Mouse (Mus musculus) midbrain, embryonic 15.5 days (tissue): ENCODE measurements at regions not wholly inside any gene's neighbourhood (a gene's known extent, or its start where the extent isn't known, plus 50 kb on each side); places are given as distances from the start of the nearest gene placed in this dataset.

ENCODE experiments used
- ATAC-seq: fragments of 200-750 bp; cut with Nextera tagmentation; replicated peaks from 2 replicates; pipeline ENCODE4 v1.8.0; 2017; ENCODE audit warnings: moderate TSS enrichment
- H3K27ac ChIP-seq: fragments of 300-500 bp; sonication (generic); 2 replicates; pipeline ENCODE4 v1.5.1; 2015; ENCODE audit warnings: mild to moderate bottlenecking, inconsistent platforms
- H3K27me3 ChIP-seq: fragments of 300-500 bp; sonication (generic); replicated peaks from 2 replicates; pipeline ENCODE4 v1.6.1; 2015; ENCODE audit warnings: inconsistent platforms
- H3K36me3 ChIP-seq: fragments of 300-500 bp; sonication (generic); replicated peaks from 2 replicates; pipeline ENCODE4 v1.6.1; 2015; ENCODE audit warnings: inconsistent platforms
- H3K4me1 ChIP-seq: fragments of 300-500 bp; sonication (generic); 2 replicates; pipeline ENCODE4 v1.6.1; 2015; ENCODE audit warnings: inconsistent platforms
- H3K4me2 ChIP-seq: fragments of 300-500 bp; sonication (generic); 2 replicates; pipeline ENCODE4 v1.6.1; 2015; ENCODE audit warnings: inconsistent platforms, mild to moderate bottlenecking, moderate library complexity
- H3K4me3 ChIP-seq: fragments of 300-500 bp; sonication (generic); 2 replicates; pipeline ENCODE4 v1.5.1; 2015; ENCODE audit warnings: mild to moderate bottlenecking, inconsistent platforms
- H3K9ac ChIP-seq: fragments of 300-500 bp; sonication (generic); 2 replicates; pipeline ENCODE4 v1.6.1; 2015; ENCODE audit warnings: mild to moderate bottlenecking, inconsistent platforms
- H3K9me3 ChIP-seq: fragments of 300-500 bp; sonication (generic); 2 replicates; pipeline ENCODE4 v1.6.1; 2016; ENCODE audit warnings: inconsistent platforms
- WGBS: fragments of 180-500 bp; shearing (Covaris S2); methylation state at CpG from one replicate; pipeline ENCODE4 v1.1.7; 2015; ENCODE audit warnings: mixed read lengths; 5-methylcytosine and 5-hydroxymethylcytosine counted together

DNA sequence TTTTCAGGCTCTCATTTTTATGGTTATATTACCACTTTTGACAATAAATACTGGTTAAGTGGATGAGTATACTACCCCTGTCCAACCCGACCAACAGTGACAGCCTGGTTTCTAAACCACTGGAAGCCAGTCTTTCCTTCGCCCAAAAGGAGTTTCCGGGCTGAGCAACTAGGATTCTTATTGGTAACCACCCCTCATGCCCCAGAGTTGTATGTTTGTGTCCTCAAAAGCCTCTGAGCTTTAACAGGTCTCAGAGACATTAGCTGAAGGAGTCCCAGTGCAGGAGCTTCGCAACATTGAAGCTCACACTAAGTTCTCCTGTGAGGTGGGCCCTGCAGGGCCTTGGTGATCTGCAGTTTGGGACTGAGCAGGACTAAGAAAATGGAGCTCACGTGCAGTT, 92.6 kb upstream of the Pthlh start:
- H3K4me1 ChIP-seq, result no peaks in the 10 kb centered on the region
- no peak overlapping the region for H3K4me2 ChIP-seq
- no peaks in the 10 kb centered on the region for H3K27me3 ChIP-seq
- no peak for ATAC-seq
- H3K4me3 ChIP-seq, result no peak overlapping the region
- H3K27ac ChIP-seq, result no peak overlapping the region
- no peaks in the 10 kb centered on the region for H3K9me3 ChIP-seq
- WGBS, result 92% methylated on average over 5 of the region's 5 CpGs
- H3K9ac ChIP-seq, result no peak overlapping the region
- H3K36me3 ChIP-seq, result no peaks in the 10 kb centered on the region

GRCm38 (mm10) chr6:147349566-147350237, 85.7 kb upstream of the Pthlh start:
- H3K9ac ChIP-seq, result no peak overlapping the region
- H3K9me3 ChIP-seq, result no peaks in the 10 kb centered on the region
- no peaks in the 10 kb centered on the region for H3K4me1 ChIP-seq
- no peak overlapping the region for H3K27ac ChIP-seq
- WGBS, result 76% methylated on average over 4 of the region's 4 CpGs
- H3K36me3 ChIP-seq, result no peaks in the 10 kb centered on the region
- no peaks in the 10 kb centered on the region for H3K27me3 ChIP-seq
- H3K4me2 ChIP-seq, result no peak overlapping the region
- H3K4me3 ChIP-seq, result no peak overlapping the region
- ATAC-seq, result no peak

GRCm38 (mm10) chr6:147348621-147349020, 84.6 kb upstream of the Pthlh start:
- H3K4me1 ChIP-seq, result no peaks in the 10 kb centered on the region
- H3K4me3 ChIP-seq, result no peak overlapping the region
- no peak overlapping the region for H3K9ac ChIP-seq
- no peaks in the 10 kb centered on the region for H3K36me3 ChIP-seq
- no peak overlapping the region for H3K27ac ChIP-seq
- ATAC-seq, result no peak
- no peaks in the 10 kb centered on the region for H3K9me3 ChIP-seq
- 60% methylated on average over 3 of the region's 3 CpGs for WGBS
- no peaks in the 10 kb centered on the region for H3K27me3 ChIP-seq
- no peak overlapping the region for H3K4me2 ChIP-seq

GRCm38 (mm10) chr6:147341042-147341441, 77.1 kb upstream of the Pthlh start:
- ATAC-seq, result 0 out of 2 replicates have a peak, but pooled peaks have one; percentile 67

GRCm38 (mm10) chr6:147332976-147333375, 69.0 kb upstream of the Pthlh start:
- Histone ChIP-seq H3K36me3 (no peaks in the 10 kb centered on the region), H3K9ac (no peak overlapping the region), H3K9me3 (no peaks in the 10 kb centered on the region), H3K27ac (no peak overlapping the region), H3K27me3 (no peaks in the 10 kb centered on the region), H3K4me2 (no peak overlapping the region), H3K4me3 (no peak overlapping the region), H3K4me1 (no peaks in the 10 kb centered on the region)
- 88% methylated on average over 7 of the region's 7 CpGs for WGBS
- no peak for ATAC-seq

More at GRCm38 (mm10) chr6:147341042-147341441, 77.1 kb upstream of the Pthlh start:
- Histone ChIP-seq H3K27ac (no peak overlapping the region), H3K4me3 (no peak overlapping the region), H3K4me1 (no peaks in the 10 kb centered on the region), H3K27me3 (no peaks in the 10 kb centered on the region), H3K9ac (no peak overlapping the region), H3K36me3 (no peaks in the 10 kb centered on the region), H3K9me3 (no peaks in the 10 kb centered on the region), H3K4me2 (no peak overlapping the region)
- 65% methylated on average over 1 of the region's 1 CpGs for WGBS

DNA sequence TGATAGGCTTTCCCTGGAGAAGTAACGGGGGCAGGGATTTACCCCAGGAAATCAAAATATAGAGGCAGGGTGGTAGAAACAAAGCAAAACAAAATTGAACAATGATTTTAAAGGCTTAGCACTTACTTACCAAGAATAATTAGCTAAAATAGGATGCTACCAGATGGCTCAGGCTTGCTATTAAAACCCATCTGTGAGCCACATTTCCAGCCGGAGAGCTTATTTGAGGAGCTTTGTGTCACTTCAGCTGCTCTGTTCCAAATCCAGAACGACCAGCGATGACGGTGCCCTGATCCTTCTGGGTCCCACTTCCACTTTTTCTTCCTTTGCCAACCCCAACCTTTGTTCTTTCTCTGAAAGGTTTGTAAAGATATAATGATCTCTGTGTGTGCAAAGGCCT, 65.2 kb upstream of the Pthlh start:
- Histone ChIP-seq H3K4me1 (no peaks in the 10 kb centered on the region), H3K27ac (no peak overlapping the region), H3K9me3 (no peaks in the 10 kb centered on the region), H3K9ac (no peak overlapping the region), H3K4me2 (no peak overlapping the region), H3K4me3 (no peak overlapping the region), H3K36me3 (no peaks in the 10 kb centered on the region), H3K27me3 (no peaks in the 10 kb centered on the region)
- WGBS, result 75% methylated on average over 5 of the region's 5 CpGs
- no peak for ATAC-seq

- Histone ChIP-seq H3K27ac (no peak overlapping the region), H3K4me1 (no peaks in the 10 kb centered on the region), H3K4me2 (no peak overlapping the region), H3K4me3 (no peak overlapping the region), H3K9ac (no peak overlapping the region), H3K36me3 (no peaks in the 10 kb centered on the region), H3K9me3 (no peaks in the 10 kb centered on the region), H3K27me3 (no peaks in the 10 kb centered on the region)
- 90% methylated on average over 2 of the region's 2 CpGs for WGBS
- ATAC-seq, result no peak
Measured at GRCm38 (mm10) chr6:147324336-147324735, 60.4 kb upstream of the Pthlh start.

- Histone ChIP-seq H3K4me2 (no peak overlapping the region), H3K27me3 (no peaks in the 10 kb centered on the region), H3K4me1 (no peaks in the 10 kb centered on the region), H3K4me3 (no peak overlapping the region), H3K36me3 (no peaks in the 10 kb centered on the region), H3K27ac (no peak overlapping the region), H3K9me3 (no peaks in the 10 kb centered on the region), H3K9ac (no peak overlapping the region)
- 90% methylated on average over 2 of the region's 2 CpGs for WGBS
- no peak for ATAC-seq
Measured at GRCm38 (mm10) chr6:147318106-147318505, 54.1 kb upstream of the Pthlh start.

DNA sequence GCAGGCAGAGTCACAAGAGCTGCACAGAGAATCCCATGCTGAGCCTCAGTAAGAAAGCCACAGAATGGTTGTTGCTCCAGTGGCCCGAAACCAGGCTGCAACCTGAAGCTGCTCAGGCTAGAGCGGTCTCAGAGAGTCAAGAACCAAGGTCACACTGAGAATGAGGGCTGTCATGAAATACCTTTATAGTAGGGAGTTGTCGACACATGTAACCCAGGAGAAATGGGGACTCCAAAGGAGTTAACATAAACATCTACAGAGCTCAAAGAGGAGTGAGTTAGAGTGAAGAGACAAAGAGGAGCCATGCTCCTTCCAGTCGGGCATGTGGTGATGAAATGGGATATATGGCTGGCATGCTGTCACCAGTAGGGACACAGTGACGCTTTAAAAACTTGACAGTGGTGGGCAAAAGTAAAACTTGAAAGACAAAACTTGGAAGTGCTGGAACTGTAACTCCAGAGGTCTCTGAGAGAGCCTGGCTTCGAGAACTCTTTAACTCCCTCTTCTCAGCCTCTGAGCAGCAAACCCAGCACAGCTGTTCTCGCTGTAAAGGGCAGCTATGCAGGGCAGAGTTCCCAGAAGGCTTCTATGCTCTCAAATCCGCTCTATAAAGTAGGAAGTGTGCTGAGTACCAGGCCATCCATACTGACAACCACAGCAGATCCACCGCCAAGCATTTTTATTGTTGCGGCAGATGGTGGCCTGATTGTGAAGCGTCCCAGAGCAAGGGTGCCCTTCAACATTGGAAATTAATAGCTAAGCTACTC, 52.9 kb upstream of the Pthlh start:
- Histone ChIP-seq H3K4me2 (no peak overlapping the region), H3K4me3 (no peak overlapping the region), H3K4me1 (no peaks in the 10 kb centered on the region), H3K36me3 (no peaks in the 10 kb centered on the region), H3K27ac (no peak overlapping the region), H3K9me3 (no peaks in the 10 kb centered on the region), H3K9ac (no peak overlapping the region), H3K27me3 (no peaks in the 10 kb centered on the region)
- WGBS, result 82% methylated on average over 11 of the region's 11 CpGs
- ATAC-seq, result no peak

DNA sequence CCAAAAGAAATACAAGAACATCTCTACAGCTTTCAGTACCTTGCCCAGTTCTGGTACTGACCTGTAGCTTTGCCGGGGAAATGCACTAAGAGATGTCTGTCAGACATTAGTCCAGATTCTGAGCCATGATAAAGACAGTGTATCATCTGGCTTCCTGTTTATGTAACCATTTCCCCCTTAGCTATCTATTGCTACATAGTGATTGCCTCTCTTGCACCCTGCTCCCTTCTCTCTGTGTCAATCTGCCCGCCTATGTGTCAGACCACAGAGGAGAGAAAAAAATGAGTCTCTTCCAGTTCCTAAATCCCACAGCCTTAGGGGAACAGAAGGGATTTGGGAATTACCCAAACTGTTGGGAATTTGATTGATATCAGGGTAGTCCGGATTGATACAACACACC, 52.2 kb upstream of the Pthlh start:
- 84% methylated on average over 3 of the region's 3 CpGs for WGBS
- Histone ChIP-seq H3K27me3 (no peaks in the 10 kb centered on the region), H3K4me3 (no peak overlapping the region)

GRCm38 (mm10) chr6:147315207-147315606, 51.2 kb upstream of the Pthlh start:
- no peak overlapping the region for H3K27ac ChIP-seq
- H3K4me1 ChIP-seq, result no peaks in the 10 kb centered on the region
- no peaks in the 10 kb centered on the region for H3K9me3 ChIP-seq
- no peaks in the 10 kb centered on the region for H3K36me3 ChIP-seq
- H3K4me2 ChIP-seq, result no peak overlapping the region
- WGBS, result 91% methylated on average over 5 of the region's 5 CpGs
- H3K4me3 ChIP-seq, result no peak overlapping the region
- H3K9ac ChIP-seq, result no peak overlapping the region
- no peak for ATAC-seq
- no peaks in the 10 kb centered on the region for H3K27me3 ChIP-seq

More for the DNA sequence above, 52.2 kb upstream of the Pthlh start:
- Histone ChIP-seq H3K9me3 (no peaks in the 10 kb centered on the region), H3K4me1 (no peaks in the 10 kb centered on the region), H3K36me3 (no peaks in the 10 kb centered on the region), H3K9ac (no peak overlapping the region), H3K4me2 (no peak overlapping the region), H3K27ac (no peak overlapping the region)
- ATAC-seq, result no peak
